Mouse (Mus musculus) MEL (cell line): ENCODE results near the gene Taok2.
A peak's percentile ranks its signal among the peaks of the same experiment; 100 is the strongest.

Experiments used
- CTCF ChIP-seq, 3 experiments: IDR thresholded peaks in 2 of 3; conservative IDR thresholded peaks in 1 of 3; 2 replicates each; pipeline ENCODE4 v1.5.1; 2011 to 2012; ENCODE audit warnings: low read length in 3 of 3, low read depth in 2 of 3, mild to moderate bottlenecking in 2 of 3, improper control_type of control experiment in 1 of 3, inconsistent platforms in 1 of 3, mixed read lengths in 1 of 3, moderate library complexity in 1 of 3; ENCODE audit not compliant: control insufficient read depth in 1 of 3, insufficient read depth in 1 of 3, poor library complexity in 1 of 3, severe bottlenecking in 1 of 3
- JUND ChIP-seq: IDR thresholded peaks from 2 replicates; pipeline ENCODE4 v1.6.1; 2011; ENCODE audit warnings: low read depth, mild to moderate bottlenecking, improper control_type of control experiment, low read length
- POLR2A ChIP-seq, 2 experiments: IDR thresholded peaks; 2 replicates each; pipeline ENCODE4 v1.6.1; 2011 to 2012; ENCODE audit warnings: low read length in 2 of 2, mild to moderate bottlenecking in 2 of 2, control low read depth in 1 of 2, improper control_type of control experiment in 1 of 2, low read depth in 1 of 2, moderate library complexity in 1 of 2; ENCODE audit not compliant: control insufficient read depth in 1 of 2, insufficient read depth in 1 of 2, poor library complexity in 1 of 2
- TAL1 ChIP-seq: IDR thresholded peaks from 2 replicates; pipeline ENCODE4 v1.6.1; 2012; ENCODE audit warnings: mild to moderate bottlenecking, inconsistent platforms, low read length, moderate library complexity, mixed read lengths

DNA sequence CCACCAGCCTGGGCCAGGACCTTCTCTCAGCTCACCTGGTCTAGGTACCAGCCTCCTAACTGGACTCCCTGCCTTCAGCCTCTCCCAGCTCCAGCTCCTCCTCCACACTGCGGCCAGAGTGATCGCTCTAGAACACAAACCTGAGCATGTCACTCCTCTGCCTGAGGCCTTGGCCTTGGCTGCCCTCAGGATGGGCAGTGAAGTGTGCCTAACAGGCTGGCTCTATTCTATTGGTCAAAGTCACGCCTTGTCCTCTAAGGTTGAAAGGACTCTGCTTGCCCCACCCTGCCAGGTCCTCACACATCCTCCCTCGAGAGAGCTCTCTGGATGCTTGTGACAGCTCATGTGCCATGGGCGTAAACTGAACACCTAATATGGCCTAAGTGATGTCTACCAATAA, 31.0 kb downstream of the Taok2 start:
- TF ChIP-seq JUND = no peak
- TF ChIP-seq POLR2A (IDR thresholded peaks at IDR 0.05; ENCODE audit: control insufficient read depth in 1 of 2, insufficient read depth in 1 of 2, low read depth in 1 of 2, low read length in 2 of 2, poor library complexity in 1 of 2) = 0 out of 4 replicates have a peak, but pooled peaks of 1 of the 2 experiments have one; percentile 20
- TF ChIP-seq TAL1 = no peak
- no peak for TF ChIP-seq CTCF (IDR thresholded peaks at IDR 0.05 in 2 of 3, conservative IDR thresholded peaks at IDR 0.05 in 1 of 3; ENCODE audit: control insufficient read depth in 1 of 3, insufficient read depth in 1 of 3, low read depth in 2 of 3, low read length in 3 of 3, poor library complexity in 1 of 3, severe bottlenecking in 1 of 3)
